Mouse (Mus musculus): Measurements from ENCODE around the gene Chp1. TPM values are rescaled to one million over a fixed set of nuclear protein-coding genes. Genes with fewer than 3 reads are reported as not detected.

Gene Chp1
- polyA plus RNA-seq, 1 experiment from 2014 or later: 69.6 TPM

DNA sequence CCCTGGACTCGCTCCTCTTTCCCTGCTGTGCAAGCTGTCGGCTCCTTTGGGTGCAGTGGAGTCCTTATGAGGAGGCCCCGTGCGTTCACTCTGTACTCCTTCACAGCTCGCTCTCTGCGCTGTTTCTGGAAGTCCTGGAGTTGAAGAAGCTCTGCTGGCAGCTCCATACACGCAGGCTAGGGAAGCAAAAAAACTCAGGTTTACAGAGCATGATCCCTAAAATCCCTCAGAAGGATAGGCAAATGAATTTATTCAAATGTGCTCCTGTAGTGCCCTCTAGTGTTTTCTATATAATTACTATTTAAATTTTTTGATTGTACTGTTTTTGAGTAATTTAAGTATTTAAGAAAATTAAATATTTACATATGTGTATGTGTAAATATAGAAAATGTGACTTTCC, 26.9 kb upstream of the Chp1 start:
- Histone ChIP-seq H3K4me2 (ENCODE audit: low read depth, low read length) (no peak overlapping the region), H3K4me3 (ENCODE audit: low read depth, low read length) (no peak overlapping the region)
- WGBS (ENCODE audit: insufficient replicate concordance): 61% methylated on average over 7 of the region's 7 CpGs

DNA sequence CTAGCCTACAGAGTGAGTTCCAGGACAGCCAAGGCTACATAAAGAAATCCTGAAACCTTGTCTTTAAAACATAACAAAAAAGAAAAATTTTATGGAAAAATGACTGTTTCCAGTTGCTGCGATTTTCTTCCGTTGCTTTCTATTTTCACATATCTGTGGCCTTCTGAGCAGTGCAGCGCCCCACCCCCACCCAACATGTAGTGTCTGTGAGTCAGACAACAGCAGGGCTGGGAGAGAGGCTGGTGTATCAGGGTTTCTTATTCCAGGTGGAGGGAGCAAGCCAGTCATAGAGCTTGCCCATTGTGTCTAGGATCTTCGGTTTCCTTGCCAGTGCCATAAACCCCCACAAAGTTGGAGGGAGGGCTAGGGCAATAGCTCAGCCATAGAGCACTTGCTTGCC, 23.7 kb upstream of the Chp1 start:
- no peak for ATAC-seq (ENCODE audit: low read depth)
- Histone ChIP-seq H3K4me3 (ENCODE audit: low read depth, low read length) (no peak overlapping the region), H3K4me2 (ENCODE audit: low read depth, low read length) (no peak overlapping the region), H3K4me1 (ENCODE audit: control insufficient read depth, low read depth, low read length) (no peaks in the 10 kb centered on the region), H3K9ac (ENCODE audit: low read depth, low read length) (no peak overlapping the region), H3K27ac (ENCODE audit: low read length) (no peak overlapping the region), H3K9me3 (replicated peaks; ENCODE audit: control insufficient read depth, low read length) (no peaks in the 10 kb centered on the region), H3K27me3 (ENCODE audit: control insufficient read depth, insufficient read depth, low read depth, low read length) (no peaks in the 10 kb centered on the region), H3K36me3 (ENCODE audit: control insufficient read depth, insufficient read depth) (no peaks in the 10 kb centered on the region)
- WGBS (ENCODE audit: insufficient replicate concordance): 67% methylated on average over 4 of the region's 4 CpGs

More for the DNA sequence above, 26.9 kb upstream of the Chp1 start:
- no peak overlapping the region for H3K27ac ChIP-seq (ENCODE audit: low read length)
- H3K4me1 ChIP-seq (ENCODE audit: control insufficient read depth, low read depth, low read length): no peaks in the 10 kb centered on the region
- H3K9me3 ChIP-seq (replicated peaks; ENCODE audit: control insufficient read depth, low read length): no peaks in the 10 kb centered on the region
- H3K27me3 ChIP-seq (ENCODE audit: control insufficient read depth, insufficient read depth, low read depth, low read length): no peaks in the 10 kb centered on the region
- no peak overlapping the region for H3K9ac ChIP-seq (ENCODE audit: low read depth, low read length)
- no peaks in the 10 kb centered on the region for H3K36me3 ChIP-seq (ENCODE audit: control insufficient read depth, insufficient read depth)
- no peak for ATAC-seq (ENCODE audit: low read depth)

GRCm38 (mm10) chr2:119525422-119525821, 22.1 kb upstream of the Chp1 start:
- Histone ChIP-seq H3K27ac (ENCODE audit: low read length) (no peak overlapping the region), H3K27me3 (ENCODE audit: control insufficient read depth, insufficient read depth, low read depth, low read length) (no peaks in the 10 kb centered on the region), H3K4me2 (ENCODE audit: low read depth, low read length) (no peak overlapping the region), H3K36me3 (ENCODE audit: control insufficient read depth, insufficient read depth) (no peaks in the 10 kb centered on the region), H3K4me1 (ENCODE audit: control insufficient read depth, low read depth, low read length) (no peaks in the 10 kb centered on the region), H3K9me3 (replicated peaks; ENCODE audit: control insufficient read depth, low read length) (no peaks in the 10 kb centered on the region), H3K9ac (ENCODE audit: low read depth, low read length) (no peak overlapping the region), H3K4me3 (ENCODE audit: low read depth, low read length) (no peak overlapping the region)
- no peak for ATAC-seq (ENCODE audit: low read depth)
- WGBS (ENCODE audit: insufficient replicate concordance): 60% methylated on average over 4 of the region's 4 CpGs

- H3K27ac ChIP-seq (ENCODE audit: low read length): no peak overlapping the region
- no peaks in the 10 kb centered on the region for H3K4me1 ChIP-seq (ENCODE audit: control insufficient read depth, low read depth, low read length)
- 70% methylated on average over 9 of the region's 9 CpGs for WGBS (ENCODE audit: insufficient replicate concordance)
- no peak overlapping the region for H3K4me3 ChIP-seq (ENCODE audit: low read depth, low read length)
- no peak overlapping the region for H3K4me2 ChIP-seq (ENCODE audit: low read depth, low read length)
- H3K36me3 ChIP-seq (ENCODE audit: control insufficient read depth, insufficient read depth): no peaks in the 10 kb centered on the region
- H3K9me3 ChIP-seq (replicated peaks; ENCODE audit: control insufficient read depth, low read length): no peaks in the 10 kb centered on the region
- no peak for ATAC-seq (ENCODE audit: low read depth)
- no peak overlapping the region for H3K9ac ChIP-seq (ENCODE audit: low read depth, low read length)
- H3K27me3 ChIP-seq (ENCODE audit: control insufficient read depth, insufficient read depth, low read depth, low read length): no peaks in the 10 kb centered on the region
Observed at GRCm38 (mm10) chr2:119538802-119539201, 8.7 kb upstream of the Chp1 start.

GRCm38 (mm10) chr2:119542106-119542505, 5.4 kb upstream of the Chp1 start:
- H3K4me2 ChIP-seq (ENCODE audit: low read depth, low read length): no peak overlapping the region
- H3K36me3 ChIP-seq (ENCODE audit: control insufficient read depth, insufficient read depth): no peaks in the 10 kb centered on the region
- 19% methylated on average over 1 of the region's 1 CpGs for WGBS (ENCODE audit: insufficient replicate concordance)
- no peak overlapping the region for H3K4me3 ChIP-seq (ENCODE audit: low read depth, low read length)
- H3K9me3 ChIP-seq (replicated peaks; ENCODE audit: control insufficient read depth, low read length): no peaks in the 10 kb centered on the region
- no peak for ATAC-seq (ENCODE audit: low read depth)
- H3K4me1 ChIP-seq (ENCODE audit: control insufficient read depth, low read depth, low read length): peaks cover 10% of the 10 kb centered on the region
- no peak overlapping the region for H3K27ac ChIP-seq (ENCODE audit: low read length)
- no peak overlapping the region for H3K9ac ChIP-seq (ENCODE audit: low read depth, low read length)
- H3K27me3 ChIP-seq (ENCODE audit: control insufficient read depth, insufficient read depth, low read depth, low read length): no peaks in the 10 kb centered on the region

- Histone ChIP-seq H3K9ac (ENCODE audit: low read depth, low read length) (no peak overlapping the region), H3K4me3 (ENCODE audit: low read depth, low read length) (no peak overlapping the region), H3K27ac (ENCODE audit: low read length) (no peak overlapping the region), H3K4me1 (ENCODE audit: control insufficient read depth, low read depth, low read length) (peaks cover 13% of the 10 kb centered on the region), H3K4me2 (ENCODE audit: low read depth, low read length) (no peak overlapping the region), H3K9me3 (replicated peaks; ENCODE audit: control insufficient read depth, low read length) (no peaks in the 10 kb centered on the region), H3K36me3 (ENCODE audit: control insufficient read depth, insufficient read depth) (no peaks in the 10 kb centered on the region), H3K27me3 (ENCODE audit: control insufficient read depth, insufficient read depth, low read depth, low read length) (no peaks in the 10 kb centered on the region)
- 59% methylated on average over 2 of the region's 2 CpGs for WGBS (ENCODE audit: insufficient replicate concordance)
- no peak for ATAC-seq (ENCODE audit: low read depth)
Observed at GRCm38 (mm10) chr2:119543656-119544055, 3.8 kb upstream of the Chp1 start.

DNA sequence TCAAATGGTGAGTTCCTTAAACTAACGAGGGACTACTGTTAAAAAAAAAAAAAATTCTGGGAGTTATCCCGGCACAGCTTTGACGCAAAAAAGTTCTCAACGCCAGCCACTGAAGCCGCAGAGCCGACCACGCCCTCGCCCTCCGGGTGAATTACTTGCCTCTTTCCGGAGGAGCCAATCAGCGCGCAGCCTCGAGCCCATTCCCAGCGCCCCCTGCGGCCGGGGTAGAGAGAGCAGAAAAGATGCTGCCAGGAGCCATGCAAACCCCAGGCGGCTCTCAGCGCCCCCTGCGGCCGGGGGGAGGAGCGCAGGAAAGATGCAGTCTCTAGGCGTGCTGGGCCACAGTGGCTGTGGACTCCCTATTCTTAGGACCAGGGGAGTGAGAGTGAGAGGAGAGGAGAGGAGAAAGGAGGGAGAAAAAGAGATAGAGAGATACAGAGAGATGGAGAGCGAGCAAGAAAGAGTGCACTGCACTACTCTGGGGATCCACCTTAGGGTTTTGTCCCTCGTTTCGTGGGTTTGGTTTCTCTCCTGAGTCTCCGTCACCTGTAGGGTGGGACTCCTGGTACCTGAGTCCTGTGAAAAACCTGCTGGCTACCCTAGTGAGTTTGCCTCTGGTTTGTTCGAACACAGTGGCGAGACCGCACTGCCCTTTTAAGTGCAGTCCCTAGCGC, 512 bp upstream of the Chp1 start:
- peak; percentile 69 for ATAC-seq (ENCODE audit: low read depth)
- H3K4me3 ChIP-seq (ENCODE audit: low read depth, low read length): peak overlapping the region; percentile 99
- H3K9me3 ChIP-seq (replicated peaks; ENCODE audit: control insufficient read depth, low read length): no peaks in the 10 kb centered on the region
- peak overlapping the region; percentile 97 for H3K27ac ChIP-seq (ENCODE audit: low read length)
- H3K27me3 ChIP-seq (ENCODE audit: control insufficient read depth, insufficient read depth, low read depth, low read length): no peaks in the 10 kb centered on the region
- H3K9ac ChIP-seq (ENCODE audit: low read depth, low read length): peak overlapping the region; percentile 77
- under 1% methylated on average over 30 of the region's 30 CpGs for WGBS (ENCODE audit: insufficient replicate concordance)
- H3K36me3 ChIP-seq (ENCODE audit: control insufficient read depth, insufficient read depth): no peaks in the 10 kb centered on the region
- H3K4me1 ChIP-seq (ENCODE audit: control insufficient read depth, low read depth, low read length): peaks cover 29% of the 10 kb centered on the region
- peak overlapping the region; percentile 92 for H3K4me2 ChIP-seq (ENCODE audit: low read depth, low read length)

GRCm38 (mm10) chr2:119548371-119548660, 819 bp downstream of the Chp1 start:
- H3K4me2 ChIP-seq (ENCODE audit: low read depth, low read length): peak overlapping the region; percentile 92
- 9% methylated on average over 3 of the region's 3 CpGs for WGBS (ENCODE audit: insufficient replicate concordance)
- peak overlapping the region; percentile 96 for H3K9ac ChIP-seq (ENCODE audit: low read depth, low read length)
- H3K4me3 ChIP-seq (ENCODE audit: low read depth, low read length): peak overlapping the region; percentile 99
- no peaks in the 10 kb centered on the region for H3K36me3 ChIP-seq (ENCODE audit: control insufficient read depth, insufficient read depth)
- H3K9me3 ChIP-seq (replicated peaks; ENCODE audit: control insufficient read depth, low read length): no peaks in the 10 kb centered on the region
- ATAC-seq (ENCODE audit: low read depth): no peak
- H3K27me3 ChIP-seq (ENCODE audit: control insufficient read depth, insufficient read depth, low read depth, low read length): no peaks in the 10 kb centered on the region
- peaks cover 33% of the 10 kb centered on the region for H3K4me1 ChIP-seq (ENCODE audit: control insufficient read depth, low read depth, low read length)
- H3K27ac ChIP-seq (ENCODE audit: low read length): peak overlapping the region; percentile 95

GRCm38 (mm10) chr2:119548691-119549090, 1.2 kb downstream of the Chp1 start:
- Histone ChIP-seq H3K4me2 (ENCODE audit: low read depth, low read length) (peak overlapping the region; percentile 92), H3K4me1 (ENCODE audit: control insufficient read depth, low read depth, low read length) (peaks cover 33% of the 10 kb centered on the region), H3K36me3 (ENCODE audit: control insufficient read depth, insufficient read depth) (no peaks in the 10 kb centered on the region), H3K27me3 (ENCODE audit: control insufficient read depth, insufficient read depth, low read depth, low read length) (no peaks in the 10 kb centered on the region), H3K9ac (ENCODE audit: low read depth, low read length) (peak overlapping the region; percentile 96), H3K27ac (ENCODE audit: low read length) (0 out of 2 replicates have a peak overlapping the region, but pooled peaks have one; percentile 25), H3K9me3 (replicated peaks; ENCODE audit: control insufficient read depth, low read length) (no peaks in the 10 kb centered on the region), H3K4me3 (ENCODE audit: low read depth, low read length) (peak overlapping the region; percentile 99)
- ATAC-seq (ENCODE audit: low read depth): no peak
- WGBS (ENCODE audit: insufficient replicate concordance): 72% methylated on average over 5 of the region's 5 CpGs

Data from liver, embryonic 16.5 days (tissue).